Mouse (Mus musculus) embryonic facial prominence, embryonic 10.5 days (tissue): ENCODE results near the gene Disp1. TPM values are rescaled to one million over a fixed set of nuclear protein-coding genes. Genes with fewer than 3 reads are reported as not detected.
A peak's percentile ranks its signal among the peaks of the same experiment; 100 is the strongest.

Source experiments
- DNase-seq: peaks from one replicate; pipeline ENCODE4 v3.0.0-alpha.2; 2017; ENCODE audit warnings: low spot score
- H3K27ac ChIP-seq: fragments of 300-500 bp; sonication (generic); replicated peaks from 2 replicates; pipeline ENCODE4 v1.5.1; 2016; ENCODE audit warnings: mild to moderate bottlenecking
- H3K27me3 ChIP-seq: fragments of 300-500 bp; sonication (generic); replicated peaks from 2 replicates; pipeline ENCODE4 v1.6.1; 2016; ENCODE audit warnings: low read depth, mild to moderate bottlenecking; ENCODE audit not compliant: poor library complexity, severe bottlenecking
- H3K36me3 ChIP-seq: fragments of 300-500 bp; sonication (generic); replicated peaks from 2 replicates; pipeline ENCODE4 v1.6.1; 2016; ENCODE audit warnings: mild to moderate bottlenecking, moderate library complexity
- H3K4me1 ChIP-seq: fragments of 300-500 bp; sonication (generic); 2 replicates; pipeline ENCODE4 v1.6.1; 2016
- H3K4me3 ChIP-seq: fragments of 300-500 bp; sonication (generic); 2 replicates; pipeline ENCODE4 v1.5.1; 2016; ENCODE audit warnings: mild to moderate bottlenecking, moderate library complexity
- H3K9me3 ChIP-seq: fragments of 300-500 bp; sonication (generic); 2 replicates; pipeline ENCODE4 v1.6.1; 2016; ENCODE audit warnings: mild to moderate bottlenecking
- WGBS: fragments of 180-500 bp; shearing (Covaris S2); methylation state at CpG from one replicate; pipeline ENCODE4 v1.1.7; 2016; 5-methylcytosine and 5-hydroxymethylcytosine counted together
- polyA plus RNA-seq: library from polyadenylated mRNA; unstranded; fragments of >200 nt; fragmentation: Nextera tagmentation; extraction: Ambion mirVana; gene quantifications from 2 replicates; pipeline ENCODE4 v1.2.1, GENCODE M21; 2016

Gene Disp1
- polyA plus RNA-seq, 1 experiment from 2014 or later = 13.5 TPM

DNA sequence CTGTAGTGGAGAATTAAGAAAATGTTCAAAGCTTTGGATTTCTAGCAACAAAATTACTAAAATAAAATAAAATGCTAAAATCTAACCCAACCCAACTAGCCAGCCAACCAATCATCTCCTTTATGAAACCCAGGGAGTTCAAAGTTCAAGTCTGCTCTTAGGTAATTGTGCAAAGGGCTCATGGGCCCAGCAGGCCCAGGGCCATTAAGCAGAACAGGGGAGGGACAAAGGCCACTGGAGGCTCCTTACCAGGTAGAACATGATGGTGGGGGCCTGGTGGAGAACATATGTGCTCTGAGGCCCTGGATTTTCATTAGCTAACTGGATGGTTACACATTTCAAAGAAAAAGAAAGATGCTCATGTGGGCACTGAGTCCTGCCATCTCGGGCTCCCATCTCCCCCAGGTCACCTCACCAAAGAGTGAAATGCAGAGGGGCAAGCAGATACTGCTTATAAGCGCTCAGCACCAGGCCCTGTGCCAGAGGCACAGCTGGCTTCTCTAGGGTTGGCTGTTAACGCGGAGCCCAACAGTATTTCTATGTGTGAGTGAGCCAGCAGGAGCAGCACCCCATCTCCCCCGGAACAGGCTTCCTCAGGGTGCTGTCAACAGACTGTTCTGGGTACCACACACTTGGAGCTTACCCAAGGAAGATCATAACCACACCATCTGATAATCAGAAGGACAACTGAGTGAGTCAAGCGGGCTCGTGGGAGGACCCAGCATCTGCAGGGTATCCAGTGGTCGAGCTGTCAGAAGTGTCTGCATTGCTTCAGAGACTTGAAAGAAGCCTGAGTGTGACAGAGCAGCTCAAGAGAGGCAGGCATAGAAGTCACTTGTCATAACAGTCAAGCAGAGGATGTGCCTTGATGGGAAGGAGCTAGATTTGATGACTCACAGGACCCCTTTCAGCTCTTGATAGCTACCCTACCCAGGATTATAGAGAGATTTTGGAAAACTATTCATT, 137.0 kb downstream of the Disp1 start:
- Histone ChIP-seq H3K9me3 (peaks cover 3% of the 10 kb centered on the region; the same call in 1 of the 2 replicates), H3K27me3 (no peaks in the 10 kb centered on the region), H3K27ac (no peak overlapping the region), H3K4me1 (peaks cover 5% of the 10 kb centered on the region; the same call in 1 of the 2 replicates), H3K36me3 (peaks cover 53% of the 10 kb centered on the region), H3K4me3 (no peak overlapping the region)
- 94% methylated on average over 8 of the region's 8 CpGs for WGBS
- DNase-seq = no peak

- Histone ChIP-seq H3K27ac (no peak overlapping the region), H3K4me3 (no peak overlapping the region), H3K36me3 (peaks cover 34% of the 10 kb centered on the region), H3K27me3 (no peaks in the 10 kb centered on the region), H3K9me3 (peaks cover 3% of the 10 kb centered on the region; the same call in 1 of the 2 replicates), H3K4me1 (peaks cover 10% of the 10 kb centered on the region; the same call in 1 of the 2 replicates)
- 81% methylated on average over 4 of the region's 4 CpGs for WGBS
- no peak for DNase-seq
These were observed 138.9 kb downstream of the Disp1 start for GRCm38 (mm10) chr1:183082436-183082835.

DNA sequence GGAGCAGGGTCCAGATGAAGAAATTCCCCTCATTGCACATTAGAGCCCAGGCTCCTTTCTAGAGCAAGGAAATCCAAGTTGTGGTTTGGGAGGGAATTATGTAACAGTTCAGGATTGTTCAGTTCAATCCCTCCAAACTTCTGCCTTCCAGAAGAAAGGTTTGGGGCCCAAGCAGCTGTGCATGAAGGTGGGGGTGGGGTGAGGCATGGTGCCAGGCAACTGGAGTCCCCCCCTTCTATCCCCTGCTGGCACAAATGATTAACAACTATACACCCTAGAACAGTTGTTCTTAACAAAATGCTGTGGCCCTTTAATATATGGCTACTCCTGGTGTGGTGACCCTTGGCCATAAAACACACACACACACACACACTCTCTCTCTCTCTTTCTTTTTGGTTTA, 140.2 kb downstream of the Disp1 start:
- no peak for DNase-seq
- no peaks in the 10 kb centered on the region for H3K27me3 ChIP-seq
- peaks cover 3% of the 10 kb centered on the region; the same call in 1 of the 2 replicates for H3K9me3 ChIP-seq
- H3K4me1 ChIP-seq = peaks cover 10% of the 10 kb centered on the region; the same call in 1 of the 2 replicates
- no peak overlapping the region for H3K27ac ChIP-seq
- H3K4me3 ChIP-seq = no peak overlapping the region
- peaks cover 21% of the 10 kb centered on the region for H3K36me3 ChIP-seq

GRCm38 (mm10) chr1:183075121-183075822, 146.1 kb downstream of the Disp1 start:
- Histone ChIP-seq H3K27me3 (no peaks in the 10 kb centered on the region), H3K27ac (0 out of 2 replicates have a peak overlapping the region, but pooled peaks have one; percentile 2), H3K4me3 (no peak overlapping the region), H3K4me1 (peaks cover 20% of the 10 kb centered on the region), H3K36me3 (no peaks in the 10 kb centered on the region), H3K9me3 (peaks cover 3% of the 10 kb centered on the region; the same call in 1 of the 2 replicates)
- WGBS = 73% methylated on average over 15 of the region's 15 CpGs
- no peak for DNase-seq

DNA sequence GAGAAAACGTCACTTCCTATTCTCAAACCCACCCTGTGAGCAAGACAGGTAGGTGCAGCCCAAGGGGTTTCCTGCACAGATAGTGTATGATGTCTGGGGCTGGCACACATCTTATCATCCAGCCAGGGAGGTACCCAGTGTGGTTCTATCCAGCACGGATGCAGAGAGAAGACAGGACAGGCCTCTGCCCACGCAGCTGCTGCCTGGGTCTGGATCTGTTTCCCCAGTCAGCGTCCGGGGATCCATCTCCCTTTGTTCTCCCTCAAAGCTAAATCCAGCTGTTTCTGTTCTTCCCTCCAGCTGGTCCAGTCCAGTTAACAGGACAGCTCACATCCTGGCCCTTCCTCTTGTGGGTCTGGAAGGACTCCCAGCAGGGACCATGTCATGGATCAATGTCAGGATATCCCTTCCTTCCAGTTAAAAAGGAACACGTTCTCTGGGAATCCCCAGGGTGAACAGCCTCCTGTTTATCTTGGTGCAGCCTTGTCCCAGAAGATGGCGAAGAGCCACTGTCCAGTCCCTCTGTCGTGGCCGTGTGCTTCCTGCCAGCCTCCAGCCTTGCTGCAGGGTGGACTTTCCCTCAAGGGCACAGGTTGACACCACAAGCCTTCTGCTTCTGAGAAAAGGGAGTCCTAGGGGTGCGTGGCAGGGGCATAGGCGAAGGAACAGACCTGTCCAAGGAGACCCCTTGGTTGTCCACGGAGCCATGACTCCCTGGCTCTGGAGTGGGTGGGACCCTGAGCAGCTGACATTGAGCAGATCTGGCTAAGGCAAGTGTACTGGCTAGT, 148.9 kb downstream of the Disp1 start:
- Histone ChIP-seq H3K27me3 (no peaks in the 10 kb centered on the region), H3K36me3 (no peaks in the 10 kb centered on the region), H3K4me1 (peaks cover 21% of the 10 kb centered on the region), H3K4me3 (no peak overlapping the region), H3K9me3 (no peaks in the 10 kb centered on the region), H3K27ac (peak overlapping the region; percentile 4; the same call in 1 of the 2 replicates)
- WGBS = 75% methylated on average over 12 of the region's 12 CpGs
- DNase-seq = no peak

DNA sequence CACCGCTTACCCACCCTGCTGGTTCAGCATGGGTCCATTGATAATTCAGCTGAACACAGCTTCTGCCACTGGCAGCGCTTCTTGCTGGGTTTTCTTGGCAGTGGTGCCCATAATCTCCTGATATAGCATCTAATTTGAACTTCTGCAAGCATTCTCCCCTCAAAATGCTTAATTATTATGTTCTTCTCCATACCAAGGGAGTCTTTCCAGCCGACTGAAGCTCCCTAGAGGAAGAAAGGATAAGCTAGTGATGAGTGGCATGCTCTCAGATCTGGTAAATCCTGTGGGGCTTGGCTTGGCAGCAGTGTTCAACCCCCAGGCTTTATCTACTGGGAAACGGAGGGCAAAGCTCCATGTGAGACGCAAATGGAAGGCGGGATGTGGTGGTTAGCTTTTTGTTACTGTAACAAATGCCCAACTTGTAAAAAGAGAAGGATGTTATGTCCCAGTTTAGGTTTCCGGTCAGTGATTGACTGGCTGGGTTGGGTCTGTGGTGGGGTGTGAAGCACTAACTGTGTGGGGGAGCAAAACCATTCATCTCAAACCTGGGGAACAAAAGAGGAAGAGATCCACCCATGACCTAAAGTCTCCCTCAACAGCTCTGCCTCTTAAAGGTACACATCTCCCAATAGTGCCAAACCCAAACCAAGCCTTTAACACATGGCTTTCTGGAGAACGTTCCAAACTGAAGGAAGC, 151.2 kb downstream of the Disp1 start:
- WGBS = 89% methylated on average over 8 of the region's 8 CpGs

GRCm38 (mm10) chr1:183067807-183068206, 153.5 kb downstream of the Disp1 start:
- H3K4me3 ChIP-seq = no peak overlapping the region
- H3K27me3 ChIP-seq = no peaks in the 10 kb centered on the region
- H3K4me1 ChIP-seq = peaks cover 22% of the 10 kb centered on the region; the same call in 1 of the 2 replicates
- H3K27ac ChIP-seq = no peak overlapping the region
- no peaks in the 10 kb centered on the region for H3K9me3 ChIP-seq
- no peaks in the 10 kb centered on the region for H3K36me3 ChIP-seq
- 88% methylated on average over 7 of the region's 7 CpGs for WGBS
- DNase-seq = no peak

More for the DNA sequence above, 151.2 kb downstream of the Disp1 start:
- H3K27me3 ChIP-seq = no peaks in the 10 kb centered on the region
- H3K27ac ChIP-seq = no peak overlapping the region
- H3K9me3 ChIP-seq = no peaks in the 10 kb centered on the region
- no peak for DNase-seq
- H3K4me1 ChIP-seq = peaks cover 20% of the 10 kb centered on the region; the same call in 1 of the 2 replicates
- H3K36me3 ChIP-seq = no peaks in the 10 kb centered on the region
- H3K4me3 ChIP-seq = no peak overlapping the region

DNA sequence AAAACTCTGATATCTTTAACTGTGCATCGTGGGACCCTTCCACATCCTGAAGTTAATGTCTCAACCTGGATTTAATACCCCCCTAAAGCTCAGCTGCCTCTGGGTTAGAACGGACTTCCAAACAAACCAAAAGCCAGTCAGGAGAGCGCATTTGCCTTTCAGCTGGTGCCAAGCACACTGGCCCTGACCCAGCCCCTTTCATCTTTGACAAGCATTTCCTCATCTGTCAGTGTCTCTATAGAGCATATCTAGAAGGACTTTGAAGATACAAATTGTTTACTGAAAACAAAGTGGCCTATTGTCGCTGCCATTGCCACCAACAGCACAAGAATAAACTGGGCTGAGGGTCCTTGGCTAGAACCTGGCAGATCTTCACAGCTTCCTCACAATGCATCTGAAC, 154.3 kb downstream of the Disp1 start:
- WGBS = 82% methylated on average over 4 of the region's 4 CpGs
- Histone ChIP-seq H3K4me1 (peaks cover 16% of the 10 kb centered on the region; the same call in 1 of the 2 replicates), H3K27ac (no peak overlapping the region), H3K4me3 (no peak overlapping the region), H3K27me3 (no peaks in the 10 kb centered on the region), H3K36me3 (no peaks in the 10 kb centered on the region), H3K9me3 (no peaks in the 10 kb centered on the region)
- no peak for DNase-seq

- 80% methylated on average over 2 of the region's 2 CpGs for WGBS
- Histone ChIP-seq H3K36me3 (no peaks in the 10 kb centered on the region), H3K9me3 (no peaks in the 10 kb centered on the region), H3K27me3 (0 out of 2 replicates have a peak, but pooled peaks cover 4% of the 10 kb centered on the region), H3K4me3 (no peak overlapping the region), H3K4me1 (peaks cover 5% of the 10 kb centered on the region; the same call in 1 of the 2 replicates), H3K27ac (no peak overlapping the region)
- no peak for DNase-seq
These were observed 160.7 kb downstream of the Disp1 start for GRCm38 (mm10) chr1:183060611-183061010.

GRCm38 (mm10) chr1:183056289-183056655, 165.1 kb downstream of the Disp1 start:
- H3K27ac ChIP-seq = no peak overlapping the region
- no peak for DNase-seq
- no peaks in the 10 kb centered on the region for H3K36me3 ChIP-seq
- H3K27me3 ChIP-seq = 0 out of 2 replicates have a peak, but pooled peaks cover 4% of the 10 kb centered on the region
- H3K4me3 ChIP-seq = no peak overlapping the region
- WGBS = 50% methylated on average over 3 of the region's 3 CpGs
- no peaks in the 10 kb centered on the region; the same call in 1 of the 2 replicates for H3K4me1 ChIP-seq
- H3K9me3 ChIP-seq = no peaks in the 10 kb centered on the region

GRCm38 (mm10) chr1:183055608-183056288, 165.6 kb downstream of the Disp1 start:
- 81% methylated on average over 2 of the region's 2 CpGs for whole genome bisulfite sequencing
- no peak for DNase-seq

More at GRCm38 (mm10) chr1:183055608-183056288, 165.6 kb downstream of the Disp1 start:
- H3K27ac ChIP-seq = no peak overlapping the region
- H3K4me3 ChIP-seq = no peak overlapping the region
- no peaks in the 10 kb centered on the region for H3K9me3 ChIP-seq
- H3K4me1 ChIP-seq = no peaks in the 10 kb centered on the region; the same call in 1 of the 2 replicates
- H3K36me3 ChIP-seq = no peaks in the 10 kb centered on the region
- H3K27me3 ChIP-seq = no peaks in the 10 kb centered on the region
